Mouse (Mus musculus) C2C12 (cell line): Measurements from ENCODE around the gene Slc4a11. TPM values are rescaled to one million over a fixed set of nuclear protein-coding genes. Genes with fewer than 3 reads are reported as not detected.

Experiments
- H3K27me3 ChIP-seq: one replicate; pipeline ENCODE4 v1.6.1; 2011; ENCODE audit not compliant: control insufficient read depth, insufficient read depth, insufficient read length
- H3K36me3 ChIP-seq: one replicate; pipeline ENCODE4 v1.6.1; 2011; ENCODE audit not compliant: control insufficient read depth, insufficient read depth
- H3K4me3 ChIP-seq: one replicate; pipeline ENCODE4 v1.5.1; 2011; ENCODE audit warnings: mild to moderate bottlenecking, control low read depth; ENCODE audit not compliant: poor library complexity, insufficient read depth, severe bottlenecking
- H3K79me2 ChIP-seq: one replicate; pipeline ENCODE4 v1.6.1; 2011; ENCODE audit not compliant: control insufficient read depth, insufficient read depth
- H3K79me3 ChIP-seq: one replicate; pipeline ENCODE4 v1.6.1; 2011; ENCODE audit warnings: low read depth, control low read depth
- H3ac ChIP-seq: one replicate; pipeline ENCODE3; 2011; ENCODE audit warnings: low read depth; ENCODE audit not compliant: control insufficient read depth, insufficient read length
- CEBPB ChIP-seq: IDR thresholded peaks from one replicate; pipeline ENCODE4 v1.6.1; 2011; ENCODE audit warnings: low read depth, mild to moderate bottlenecking, control low read depth, moderate library complexity
- CTCF ChIP-seq: IDR thresholded peaks from one replicate; pipeline ENCODE4 v1.5.1; 2011; ENCODE audit not compliant: control insufficient read depth, insufficient read depth, insufficient read length
- FOSL1 ChIP-seq: IDR thresholded peaks from one replicate; pipeline ENCODE4 v1.8.0; 2011; ENCODE audit warnings: mild to moderate bottlenecking, low read length; ENCODE audit not compliant: poor library complexity, insufficient read depth, severe bottlenecking
- MAX ChIP-seq: IDR thresholded peaks from one replicate; pipeline ENCODE4 v1.6.1; 2011; ENCODE audit warnings: mild to moderate bottlenecking, control low read depth
- MYOD1 ChIP-seq: IDR thresholded peaks from one replicate; pipeline ENCODE4 v1.6.1; 2011; ENCODE audit warnings: low read depth; ENCODE audit not compliant: control insufficient read depth, insufficient read length
- MYOG ChIP-seq: IDR thresholded peaks from one replicate; pipeline ENCODE4 v1.6.1; 2011; ENCODE audit not compliant: control insufficient read depth, insufficient read length; ENCODE audit errors: extremely low read depth
- USF1 ChIP-seq: IDR thresholded peaks from one replicate; pipeline ENCODE4 v1.6.1; 2011; ENCODE audit warnings: low read depth, mild to moderate bottlenecking, control low read depth, moderate library complexity
- polyA plus RNA-seq: library from polyadenylated mRNA; unstranded; fragments of >200 nt; fragmentation: generic; extraction: Trizol; gene quantifications from one replicate; pipeline ENCODE4 v1.2.1, GENCODE M21; 2012; ENCODE audit warnings: missing spikeins

Slc4a11 gene
- polyA plus RNA-seq, 1 experiment = 1.9 TPM

- Histone ChIP-seq H3ac (no peak overlapping the region), H3K27me3 (no peaks in the 10 kb centered on the region), H3K79me2 (no peaks in the 10 kb centered on the region), H3K4me3 (no peak overlapping the region), H3K79me3 (no peaks in the 10 kb centered on the region), H3K36me3 (no peaks in the 10 kb centered on the region)
- no peak for TF ChIP-seq CEBPB
- TF ChIP-seq MYOD1 = no peak
- TF ChIP-seq MYOG = no peak
- TF ChIP-seq CTCF = no peak
- TF ChIP-seq MAX = no peak
- TF ChIP-seq FOSL1 = no peak
- TF ChIP-seq USF1 = no peak
Measured at GRCm38 (mm10) chr2:130693563-130693962, 3.8 kb downstream of the Slc4a11 start.

- Histone ChIP-seq H3ac (no peak overlapping the region), H3K79me2 (no peaks in the 10 kb centered on the region), H3K4me3 (no peak overlapping the region), H3K36me3 (peaks cover 5% of the 10 kb centered on the region), H3K79me3 (no peaks in the 10 kb centered on the region), H3K27me3 (no peaks in the 10 kb centered on the region)
- TF ChIP-seq USF1 (no peak), CTCF (no peak), FOSL1 (no peak), MYOG (no peak), CEBPB (no peak), MYOD1 (no peak), MAX (no peak)
Measured at GRCm38 (mm10) chr2:130689011-130689410, 8.3 kb downstream of the Slc4a11 start.

- H3K36me3 ChIP-seq = peaks cover 39% of the 10 kb centered on the region
- H3K79me2 ChIP-seq = no peaks in the 10 kb centered on the region
- TF ChIP-seq MYOD1 (no peak), CEBPB (no peak), MAX (no peak), USF1 (no peak), FOSL1 (no peak), CTCF (no peak), MYOG (no peak)
- no peak overlapping the region for H3K4me3 ChIP-seq
- H3K27me3 ChIP-seq = no peaks in the 10 kb centered on the region
- no peak overlapping the region for H3ac ChIP-seq
- H3K79me3 ChIP-seq = no peaks in the 10 kb centered on the region
Measured at GRCm38 (mm10) chr2:130685426-130685825, 11.9 kb downstream of the Slc4a11 start.

GRCm38 (mm10) chr2:130681531-130681930, 15.8 kb downstream of the Slc4a11 start:
- no peak for TF ChIP-seq MYOG
- no peak for TF ChIP-seq CTCF
- TF ChIP-seq FOSL1 = no peak
- no peak for TF ChIP-seq MYOD1
- no peak for TF ChIP-seq CEBPB
- no peak for TF ChIP-seq MAX
- TF ChIP-seq USF1 = no peak
- H3K79me3 ChIP-seq = no peaks in the 10 kb centered on the region
- no peak overlapping the region for H3ac ChIP-seq
- no peak overlapping the region for H3K4me3 ChIP-seq
- no peaks in the 10 kb centered on the region for H3K27me3 ChIP-seq
- no peaks in the 10 kb centered on the region for H3K79me2 ChIP-seq
- H3K36me3 ChIP-seq = peaks cover 73% of the 10 kb centered on the region

- no peak overlapping the region for H3ac ChIP-seq
- no peaks in the 10 kb centered on the region for H3K79me2 ChIP-seq
- no peak overlapping the region for H3K4me3 ChIP-seq
- H3K27me3 ChIP-seq = no peaks in the 10 kb centered on the region
- peaks cover 87% of the 10 kb centered on the region for H3K36me3 ChIP-seq
- H3K79me3 ChIP-seq = no peaks in the 10 kb centered on the region
- TF ChIP-seq MYOD1 (no peak), USF1 (no peak), MAX (no peak)
Measured at GRCm38 (mm10) chr2:130679899-130680298, 17.4 kb downstream of the Slc4a11 start.

GRCm38 (mm10) chr2:130679154-130679553, 18.2 kb downstream of the Slc4a11 start:
- Histone ChIP-seq H3K4me3 (no peak overlapping the region), H3K27me3 (no peaks in the 10 kb centered on the region), H3K79me2 (no peaks in the 10 kb centered on the region), H3ac (no peak overlapping the region), H3K79me3 (no peaks in the 10 kb centered on the region), H3K36me3 (peaks cover 95% of the 10 kb centered on the region)
- TF ChIP-seq CTCF = no peak
- TF ChIP-seq CEBPB = no peak
- no peak for TF ChIP-seq MYOG
- no peak for TF ChIP-seq USF1
- TF ChIP-seq MYOD1 = no peak
- TF ChIP-seq FOSL1 = no peak
- no peak for TF ChIP-seq MAX
